Mouse (Mus musculus) kidney, embryonic 15.5 days (tissue): ENCODE measurements at regions not wholly inside any gene's neighbourhood (a gene's known extent, or its start where the extent isn't known, plus 50 kb on each side); places are given as distances from the start of the nearest gene placed in this dataset.
A peak's percentile ranks its signal among the peaks of the same experiment; 100 is the strongest.

Experiments
- ATAC-seq: fragments of 200-750 bp; cut with Nextera tagmentation; replicated peaks from 2 replicates; pipeline ENCODE4 v1.8.0; 2017; ENCODE audit warnings: moderate TSS enrichment; ENCODE audit not compliant: low FRiP score
- H3K27ac ChIP-seq: fragments of 300-500 bp; sonication (generic); 2 replicates; pipeline ENCODE4 v1.5.1; 2015; ENCODE audit warnings: mild to moderate bottlenecking, inconsistent platforms
- H3K27me3 ChIP-seq: fragments of 300-500 bp; sonication (generic); 2 replicates; pipeline ENCODE4 v1.6.1; 2015; ENCODE audit warnings: inconsistent platforms
- H3K36me3 ChIP-seq: fragments of 300-500 bp; sonication (generic); 2 replicates; pipeline ENCODE4 v1.6.1; 2015; ENCODE audit warnings: inconsistent platforms
- H3K4me1 ChIP-seq: fragments of 300-500 bp; sonication (generic); 2 replicates; pipeline ENCODE4 v1.6.1; 2015; ENCODE audit warnings: inconsistent platforms
- H3K4me2 ChIP-seq: fragments of 300-500 bp; sonication (generic); 2 replicates; pipeline ENCODE4 v1.6.1; 2015; ENCODE audit warnings: moderate library complexity, mild to moderate bottlenecking, inconsistent platforms
- H3K4me3 ChIP-seq: fragments of 300-500 bp; sonication (generic); replicated peaks from 2 replicates; pipeline ENCODE4 v1.5.1; 2015; ENCODE audit warnings: mild to moderate bottlenecking, inconsistent platforms
- H3K9ac ChIP-seq: fragments of 300-500 bp; sonication (generic); 2 replicates; pipeline ENCODE4 v1.6.1; 2015; ENCODE audit warnings: mild to moderate bottlenecking, inconsistent platforms
- H3K9me3 ChIP-seq: fragments of 300-500 bp; sonication (generic); replicated peaks from 2 replicates; pipeline ENCODE4 v1.6.1; 2016; ENCODE audit warnings: inconsistent platforms
- WGBS: fragments of 180-500 bp; shearing (Covaris S2); methylation state at CpG from one replicate; pipeline ENCODE4 v1.1.7; 2015; ENCODE audit warnings: mixed read lengths; 5-methylcytosine and 5-hydroxymethylcytosine counted together

DNA sequence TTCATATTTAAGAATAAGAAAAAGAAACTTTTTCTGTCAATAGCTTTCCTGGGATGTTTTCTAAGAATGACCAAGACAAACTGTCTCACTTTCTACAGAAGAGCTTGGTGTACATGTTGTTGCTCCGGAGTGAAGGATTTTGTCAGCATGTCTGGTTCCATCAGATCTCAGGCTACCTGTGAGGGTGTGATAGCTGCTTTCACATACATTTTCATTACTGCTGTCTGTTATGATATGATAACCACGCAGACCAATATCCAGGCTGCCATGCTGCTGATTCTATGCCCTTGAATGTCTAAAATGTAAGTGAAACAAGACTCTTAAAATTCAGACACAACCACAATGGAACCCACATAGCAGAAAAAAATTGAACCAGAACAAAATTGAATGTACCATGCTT lies 1036.6 kb upstream of the Lcorl start:
- Histone ChIP-seq H3K4me3 (no peak overlapping the region), H3K36me3 (no peaks in the 10 kb centered on the region), H3K9ac (no peak overlapping the region), H3K27me3 (no peaks in the 10 kb centered on the region), H3K27ac (no peak overlapping the region), H3K4me2 (no peak overlapping the region), H3K4me1 (no peaks in the 10 kb centered on the region), H3K9me3 (no peaks in the 10 kb centered on the region)
- ATAC-seq, result no peak
- WGBS, result 84% methylated on average over 2 of the region's 2 CpGs

DNA sequence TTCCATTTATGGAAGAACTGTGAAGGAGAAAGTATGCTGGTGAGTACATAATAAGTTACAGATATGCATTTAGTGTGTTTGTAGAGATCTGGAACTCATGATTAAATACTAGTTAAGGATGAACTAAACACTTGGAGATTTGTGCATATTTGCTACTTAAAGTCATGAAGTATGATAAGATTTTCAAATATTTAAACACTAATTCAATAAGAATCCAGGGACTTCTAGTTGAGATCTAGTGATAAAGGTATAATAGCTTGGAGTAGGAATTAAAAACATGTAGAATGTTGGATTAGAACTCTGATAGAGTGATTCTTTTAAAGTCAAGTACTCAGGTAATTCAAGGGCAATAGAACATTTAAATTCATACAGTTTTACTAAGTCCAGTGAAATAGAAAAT lies 1026.5 kb upstream of the Lcorl start:
- Histone ChIP-seq H3K27me3 (no peaks in the 10 kb centered on the region), H3K4me3 (no peak overlapping the region), H3K27ac (no peak overlapping the region), H3K9me3 (no peaks in the 10 kb centered on the region), H3K36me3 (no peaks in the 10 kb centered on the region), H3K4me2 (no peak overlapping the region), H3K4me1 (no peaks in the 10 kb centered on the region), H3K9ac (no peak overlapping the region)
- no peak for ATAC-seq

DNA sequence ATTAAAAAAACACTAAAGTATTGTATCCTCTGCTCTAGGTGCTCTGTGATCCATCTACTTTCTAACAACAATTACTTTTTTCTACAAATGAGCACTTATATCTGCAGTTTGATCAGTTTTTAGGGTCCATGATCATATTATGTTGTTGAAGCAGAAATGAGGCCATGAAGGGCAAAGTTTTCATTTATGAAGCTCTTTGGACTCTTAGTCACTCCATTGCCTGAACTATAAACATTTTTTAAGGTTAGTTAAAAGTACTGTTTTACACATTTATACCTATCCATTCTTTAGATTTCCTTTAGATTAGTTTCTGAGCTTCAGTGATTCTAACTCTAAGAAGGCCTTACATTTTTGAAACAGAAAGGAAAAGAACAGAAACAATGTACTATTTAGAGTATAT lies 999.4 kb upstream of the Lcorl start:
- ATAC-seq, result no peak
- Histone ChIP-seq H3K9ac (no peak overlapping the region), H3K4me2 (no peak overlapping the region), H3K4me1 (no peaks in the 10 kb centered on the region), H3K36me3 (no peaks in the 10 kb centered on the region), H3K4me3 (no peak overlapping the region), H3K9me3 (no peaks in the 10 kb centered on the region), H3K27ac (no peak overlapping the region), H3K27me3 (no peaks in the 10 kb centered on the region)

DNA sequence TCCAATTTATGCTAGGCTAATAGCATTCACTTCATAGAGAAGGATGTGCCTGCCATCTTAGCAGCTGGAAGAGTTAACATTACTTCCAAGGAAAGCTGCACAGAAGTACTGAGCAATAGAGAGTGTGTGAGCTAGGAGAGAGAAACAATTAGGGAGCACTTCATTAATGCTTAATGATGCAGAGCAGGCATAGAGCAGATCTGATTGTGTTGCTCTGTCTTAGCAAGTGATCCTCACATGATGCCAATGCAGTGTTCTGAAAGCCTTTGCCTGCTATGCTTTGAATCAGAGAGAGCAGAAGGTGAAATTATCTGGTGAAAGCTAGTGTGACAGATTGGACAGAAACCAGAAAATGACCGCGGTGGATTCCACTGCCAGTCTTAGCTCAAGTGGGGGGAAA lies 987.8 kb upstream of the Lcorl start:
- no peaks in the 10 kb centered on the region for H3K36me3 ChIP-seq
- no peak overlapping the region for H3K4me3 ChIP-seq
- H3K4me2 ChIP-seq, result no peak overlapping the region
- H3K4me1 ChIP-seq, result no peaks in the 10 kb centered on the region
- H3K27ac ChIP-seq, result no peak overlapping the region
- 76% methylated on average over 2 of the region's 2 CpGs for WGBS
- no peak for ATAC-seq
- no peaks in the 10 kb centered on the region for H3K9me3 ChIP-seq
- H3K9ac ChIP-seq, result no peak overlapping the region
- no peaks in the 10 kb centered on the region for H3K27me3 ChIP-seq

DNA sequence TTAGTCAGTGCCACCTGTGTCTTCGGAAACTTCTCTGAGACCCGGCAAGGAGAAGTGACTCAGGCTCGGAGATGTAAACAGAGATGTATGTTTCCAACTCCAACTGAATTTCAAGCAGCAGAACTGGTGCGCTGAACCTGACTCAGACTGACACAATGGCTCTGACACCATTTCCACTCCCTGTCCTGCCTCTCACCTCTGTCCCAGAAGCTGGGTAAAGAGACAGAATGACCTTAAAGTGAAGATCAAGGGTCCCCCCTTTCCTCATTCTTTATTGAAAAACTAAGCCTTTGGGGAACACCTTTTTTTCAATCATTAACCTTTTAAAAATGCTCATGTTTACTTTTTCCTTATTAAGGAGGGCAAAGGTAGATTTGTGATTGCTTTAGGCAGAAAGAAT lies 979.4 kb upstream of the Lcorl start:
- no peaks in the 10 kb centered on the region for H3K27me3 ChIP-seq
- no peak overlapping the region for H3K4me3 ChIP-seq
- H3K9ac ChIP-seq, result no peak overlapping the region
- no peaks in the 10 kb centered on the region for H3K36me3 ChIP-seq
- H3K9me3 ChIP-seq, result no peaks in the 10 kb centered on the region
- no peak overlapping the region for H3K27ac ChIP-seq
- H3K4me1 ChIP-seq, result no peaks in the 10 kb centered on the region
- no peak for ATAC-seq
- WGBS, result 86% methylated on average over 4 of the region's 4 CpGs
- no peak overlapping the region for H3K4me2 ChIP-seq

DNA sequence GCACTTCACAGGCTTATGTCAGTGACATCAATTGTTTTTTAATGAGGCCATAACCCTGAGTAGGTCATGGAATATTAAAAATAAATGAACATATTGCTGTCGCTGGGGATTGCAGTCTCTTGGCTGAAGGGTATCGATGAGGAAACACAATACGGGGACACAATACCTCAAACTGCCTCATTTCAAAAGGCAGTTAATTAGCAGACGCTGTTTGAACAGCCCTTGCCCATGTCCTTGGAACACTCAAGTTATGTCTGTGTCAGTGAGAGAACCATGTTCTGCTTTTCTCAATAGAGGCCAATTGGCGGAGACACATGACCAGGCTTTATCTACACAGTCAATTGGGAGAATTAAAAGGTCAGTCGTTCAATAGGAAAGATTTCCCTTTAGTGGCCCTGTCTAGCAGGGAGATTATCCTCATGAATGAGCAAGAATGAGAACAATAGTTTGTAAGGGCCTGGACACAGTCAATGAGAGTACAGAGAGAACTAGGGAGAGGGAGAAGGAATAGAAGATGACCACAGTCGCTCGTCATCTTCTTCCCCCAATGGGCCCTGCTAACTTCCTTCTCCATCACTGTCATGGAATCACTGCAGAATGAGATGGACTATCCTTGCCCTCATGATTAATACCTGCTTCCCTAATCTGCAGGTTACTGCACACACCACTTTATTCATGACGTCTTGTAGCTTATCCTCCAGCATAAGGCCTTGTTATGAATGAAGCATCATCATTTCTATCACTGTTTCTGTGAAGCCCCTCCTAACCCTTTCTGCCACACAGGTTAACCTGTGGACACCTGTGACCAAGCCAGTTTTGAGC lies 973.6 kb upstream of the Lcorl start:
- H3K36me3 ChIP-seq, result no peaks in the 10 kb centered on the region
- no peak overlapping the region for H3K27ac ChIP-seq
- H3K4me1 ChIP-seq, result no peaks in the 10 kb centered on the region
- H3K4me3 ChIP-seq, result no peak overlapping the region
- WGBS, result 84% methylated on average over 9 of the region's 9 CpGs
- H3K4me2 ChIP-seq, result no peak overlapping the region
- H3K27me3 ChIP-seq, result no peaks in the 10 kb centered on the region
- no peak for ATAC-seq
- H3K9me3 ChIP-seq, result no peaks in the 10 kb centered on the region
- H3K9ac ChIP-seq, result no peak overlapping the region

DNA sequence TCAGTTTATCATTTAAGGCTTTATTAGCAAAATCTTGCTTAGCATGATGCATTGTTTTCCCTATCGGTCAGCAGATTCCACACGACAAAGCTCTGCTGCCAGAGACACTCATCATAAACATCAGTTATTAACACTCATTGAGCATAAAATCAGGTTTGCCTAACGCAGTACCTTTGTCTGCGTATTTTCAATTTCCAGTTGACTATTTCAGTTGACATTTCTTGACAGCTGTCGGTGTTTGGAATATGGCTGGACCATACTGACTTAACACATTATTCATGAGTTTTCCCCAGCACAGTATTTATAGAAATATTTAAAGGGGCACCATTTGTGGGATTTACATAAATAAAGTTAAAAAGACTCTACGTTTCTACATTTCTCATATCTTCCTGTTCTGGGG lies 972.7 kb upstream of the Lcorl start:
- Histone ChIP-seq H3K27ac (no peak overlapping the region), H3K9ac (no peak overlapping the region), H3K4me2 (no peak overlapping the region), H3K36me3 (no peaks in the 10 kb centered on the region), H3K27me3 (no peaks in the 10 kb centered on the region), H3K9me3 (no peaks in the 10 kb centered on the region), H3K4me3 (no peak overlapping the region), H3K4me1 (0 out of 2 replicates have a peak, but pooled peaks cover 4% of the 10 kb centered on the region)
- no peak for ATAC-seq
- 91% methylated on average over 6 of the region's 6 CpGs for WGBS

DNA sequence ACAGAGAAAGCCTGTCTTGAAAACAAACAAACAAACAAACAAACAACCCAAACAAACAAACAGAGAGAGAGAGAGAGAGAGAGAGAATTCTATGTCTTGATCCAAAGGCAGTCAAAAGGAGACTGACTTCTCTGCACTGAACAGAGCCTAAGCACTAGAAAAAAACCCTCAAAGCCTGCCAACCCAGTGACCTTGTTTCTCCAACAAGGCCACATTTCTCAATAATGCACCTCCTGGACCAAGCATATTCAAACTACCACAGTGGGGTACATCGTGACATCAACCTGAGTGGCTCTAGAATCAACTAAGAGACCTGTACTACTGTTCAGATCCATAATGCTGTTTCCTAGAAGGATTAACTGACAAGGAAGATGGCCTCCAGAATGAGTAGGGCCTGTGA lies 969.0 kb upstream of the Lcorl start:
- WGBS, result 94% methylated on average over 1 of the region's 1 CpGs

DNA sequence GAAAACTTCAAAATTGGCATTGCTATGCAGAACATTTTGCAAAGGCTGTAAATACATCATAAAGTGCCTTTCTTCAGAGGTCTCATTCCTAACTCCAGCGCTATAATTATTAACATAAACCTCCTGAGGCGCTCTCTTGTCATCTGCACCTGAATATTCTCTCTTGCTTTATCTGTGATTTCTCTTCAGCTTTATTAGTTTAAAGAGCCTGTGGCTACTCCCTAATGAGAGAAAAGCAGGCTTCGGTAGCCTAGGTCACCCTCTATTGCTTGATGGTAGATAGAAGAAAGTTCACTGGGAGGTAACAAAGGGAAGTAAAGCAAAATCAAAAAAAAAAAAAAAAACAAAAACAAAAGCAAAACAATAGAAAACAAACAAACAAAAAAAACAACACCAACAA lies 967.5 kb upstream of the Lcorl start:
- 47% methylated on average over 3 of the region's 3 CpGs for WGBS
- Histone ChIP-seq H3K4me2 (no peak overlapping the region), H3K27ac (no peak overlapping the region), H3K9me3 (no peaks in the 10 kb centered on the region), H3K4me1 (0 out of 2 replicates have a peak, but pooled peaks cover 7% of the 10 kb centered on the region), H3K36me3 (no peaks in the 10 kb centered on the region), H3K4me3 (no peak overlapping the region), H3K27me3 (no peaks in the 10 kb centered on the region), H3K9ac (no peak overlapping the region)
- no peak for ATAC-seq

More for the DNA sequence above, 969.0 kb upstream of the Lcorl start:
- Histone ChIP-seq H3K27me3 (no peaks in the 10 kb centered on the region), H3K4me3 (no peak overlapping the region), H3K27ac (no peak overlapping the region), H3K36me3 (no peaks in the 10 kb centered on the region), H3K9ac (no peak overlapping the region), H3K4me2 (no peak overlapping the region), H3K4me1 (0 out of 2 replicates have a peak, but pooled peaks cover 7% of the 10 kb centered on the region), H3K9me3 (no peaks in the 10 kb centered on the region)
- no peak for ATAC-seq

DNA sequence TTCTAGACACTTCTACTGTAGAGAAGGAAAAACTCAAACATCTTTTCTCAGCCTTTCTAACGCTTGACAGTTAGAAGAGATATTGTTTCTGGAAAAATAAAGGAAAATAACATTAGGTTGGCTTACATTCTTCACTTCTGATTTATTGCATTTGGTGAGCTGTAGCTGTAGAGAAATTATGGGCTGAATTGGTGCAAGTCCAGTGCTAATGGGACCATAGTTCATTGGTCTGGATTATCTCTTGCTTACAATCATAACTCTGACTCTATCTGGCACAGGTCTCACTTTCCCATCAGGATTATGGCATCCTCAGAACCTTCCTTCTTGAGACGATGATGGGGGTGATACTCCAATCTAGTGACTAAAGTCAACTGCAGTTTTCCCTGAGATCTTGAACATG lies 937.7 kb upstream of the Lcorl start:
- Histone ChIP-seq H3K4me2 (no peak overlapping the region), H3K9ac (no peak overlapping the region), H3K36me3 (no peaks in the 10 kb centered on the region), H3K4me1 (no peaks in the 10 kb centered on the region), H3K27ac (no peak overlapping the region), H3K4me3 (no peak overlapping the region), H3K27me3 (no peaks in the 10 kb centered on the region), H3K9me3 (no peaks in the 10 kb centered on the region)
- no peak for ATAC-seq
- WGBS, result 60% methylated on average over 2 of the region's 2 CpGs

DNA sequence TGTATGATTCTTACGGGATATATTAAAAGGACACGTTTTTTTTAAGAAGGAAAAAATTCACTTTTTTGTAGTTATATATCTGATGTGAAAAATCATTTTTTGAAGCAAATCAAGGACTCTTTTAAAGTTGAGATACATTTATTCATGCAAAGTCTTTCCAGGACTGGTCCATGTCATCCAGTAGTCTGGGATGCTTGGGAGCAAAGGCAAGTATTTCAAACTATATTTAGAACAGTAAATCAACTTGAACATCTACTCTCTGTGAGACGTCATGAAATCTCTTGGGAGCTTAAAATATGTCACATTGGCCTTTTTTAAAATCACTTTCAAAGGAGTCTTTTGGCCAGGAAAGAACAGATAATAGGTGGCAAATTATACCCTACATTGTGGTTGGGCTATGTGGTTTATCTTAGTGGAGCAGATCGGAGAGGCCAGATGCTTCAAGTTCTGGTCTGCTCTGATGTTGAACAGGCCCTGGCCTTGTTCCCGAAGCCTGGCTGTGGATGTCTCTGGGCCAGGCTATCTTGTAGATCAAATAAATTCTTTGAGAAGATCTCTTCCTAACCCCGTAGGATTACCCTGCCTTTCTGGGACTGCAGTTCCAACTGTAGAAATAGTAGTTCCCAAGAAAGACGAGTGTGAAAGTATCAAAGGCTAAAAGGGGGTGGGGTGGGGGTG lies 936.8 kb upstream of the Lcorl start:
- 0 out of 2 replicates have a peak, but pooled peaks have one; percentile 33 for ATAC-seq
- 63% methylated on average over 7 of the region's 7 CpGs for WGBS

DNA sequence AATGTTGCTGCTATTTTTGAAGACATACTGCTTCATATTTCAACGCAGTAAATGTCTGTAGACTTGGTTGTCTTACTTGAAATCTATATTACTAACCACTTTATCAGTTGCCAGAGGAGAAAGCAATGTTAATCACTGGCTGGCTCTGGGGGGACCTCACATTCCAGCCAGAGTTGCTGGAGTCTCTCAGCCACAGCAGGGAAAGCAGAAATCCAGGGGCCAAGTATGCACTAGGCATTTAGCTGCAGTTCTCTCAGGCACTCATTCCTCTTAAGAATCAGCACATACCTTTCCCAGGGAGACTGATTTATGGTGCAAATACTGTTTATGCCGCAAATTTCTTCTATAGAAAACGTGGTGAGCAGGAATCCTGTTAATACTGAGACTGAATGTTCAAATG lies 933.6 kb upstream of the Lcorl start:
- Histone ChIP-seq H3K4me1 (no peaks in the 10 kb centered on the region), H3K4me2 (no peak overlapping the region), H3K36me3 (no peaks in the 10 kb centered on the region), H3K9ac (no peak overlapping the region), H3K9me3 (no peaks in the 10 kb centered on the region), H3K27ac (peak overlapping the region; percentile 78), H3K27me3 (no peaks in the 10 kb centered on the region), H3K4me3 (no peak overlapping the region)
- 36% methylated on average over 3 of the region's 3 CpGs for WGBS
- ATAC-seq, result 0 out of 2 replicates have a peak, but pooled peaks have one; percentile 25

More for the DNA sequence above, 936.8 kb upstream of the Lcorl start:
- H3K9ac ChIP-seq, result no peak overlapping the region
- no peaks in the 10 kb centered on the region for H3K9me3 ChIP-seq
- H3K27ac ChIP-seq, result peak overlapping the region; percentile 9; the same call in 1 of the 2 replicates
- no peak overlapping the region for H3K4me2 ChIP-seq
- H3K4me3 ChIP-seq, result no peak overlapping the region
- no peaks in the 10 kb centered on the region for H3K27me3 ChIP-seq
- no peaks in the 10 kb centered on the region for H3K36me3 ChIP-seq
- no peaks in the 10 kb centered on the region for H3K4me1 ChIP-seq
